Mouse (Mus musculus) limb, embryonic 12.5 days (tissue): Measurements from ENCODE around the gene Vamp4. TPM values are rescaled to one million over a fixed set of nuclear protein-coding genes. Genes with fewer than 3 reads are reported as not detected.

ENCODE experiments used
- ATAC-seq: fragments of 200-750 bp; cut with Nextera tagmentation; 2 replicates; pipeline ENCODE4 v1.8.0; 2017; ENCODE audit warnings: low read depth, moderate TSS enrichment; ENCODE audit not compliant: insufficient number of reproducible peaks, insufficient read depth, low FRiP score, low TSS enrichment
- H3K27ac ChIP-seq: fragments of 300-500 bp; sonication (generic); 2 replicates; pipeline ENCODE4 v1.5.1; 2016; ENCODE audit warnings: mild to moderate bottlenecking, moderate library complexity
- H3K27me3 ChIP-seq: fragments of 300-500 bp; sonication (generic); 2 replicates; pipeline ENCODE4 v1.6.1; 2016; ENCODE audit warnings: mild to moderate bottlenecking, moderate library complexity
- H3K36me3 ChIP-seq: fragments of 300-500 bp; sonication (generic); 2 replicates; pipeline ENCODE4 v1.6.1; 2016; ENCODE audit warnings: mild to moderate bottlenecking, moderate library complexity
- H3K4me1 ChIP-seq: fragments of 300-500 bp; sonication (generic); replicated peaks from 2 replicates; pipeline ENCODE4 v1.6.1; 2016
- H3K4me2 ChIP-seq: fragments of 300-500 bp; sonication (generic); 2 replicates; pipeline ENCODE4 v1.6.1; 2016; ENCODE audit warnings: mild to moderate bottlenecking, moderate library complexity
- H3K4me3 ChIP-seq: fragments of 300-500 bp; sonication (generic); replicated peaks from 2 replicates; pipeline ENCODE4 v1.5.1; 2016; ENCODE audit warnings: mild to moderate bottlenecking
- H3K9ac ChIP-seq: fragments of 300-500 bp; sonication (generic); replicated peaks from 2 replicates; pipeline ENCODE4 v1.6.1; 2016; ENCODE audit warnings: mild to moderate bottlenecking, moderate library complexity
- H3K9me3 ChIP-seq: fragments of 300-500 bp; sonication (generic); 2 replicates; pipeline ENCODE4 v1.6.1; 2016; ENCODE audit warnings: mild to moderate bottlenecking, moderate library complexity
- WGBS: fragments of 180-500 bp; shearing (Covaris S2); methylation state at CpG from one replicate; pipeline ENCODE4 v1.1.7; 2016; 5-methylcytosine and 5-hydroxymethylcytosine counted together
- polyA plus RNA-seq: library from polyadenylated mRNA; unstranded; fragments of >200 nt; fragmentation: Nextera tagmentation; extraction: Ambion mirVana; gene quantifications from 2 replicates; pipeline ENCODE4 v1.2.1, GENCODE M21; 2016

Vamp4 gene
- polyA plus RNA-seq, 1 experiment from 2014 or later = 77.6 TPM

DNA sequence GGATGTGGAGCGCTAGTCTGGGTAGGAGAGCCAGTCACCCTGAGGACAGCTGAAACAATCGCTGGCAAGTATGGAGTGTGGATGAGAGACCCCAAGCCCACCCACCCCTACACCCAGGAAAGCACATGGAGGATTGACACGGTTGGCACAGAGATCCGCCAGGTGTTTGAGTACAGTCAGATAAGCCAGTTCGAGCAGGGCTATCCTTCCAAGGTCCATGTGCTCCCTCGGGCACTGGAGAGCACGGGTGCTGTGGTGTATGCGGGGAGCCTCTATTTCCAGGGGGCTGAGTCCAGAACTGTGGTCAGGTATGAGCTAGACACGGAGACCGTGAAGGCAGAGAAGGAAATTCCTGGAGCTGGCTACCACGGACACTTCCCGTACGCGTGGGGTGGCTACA is 78.1 kb downstream of the Vamp4 start:
- no peak for ATAC-seq
- Histone ChIP-seq H3K4me2 (no peak overlapping the region), H3K36me3 (no peaks in the 10 kb centered on the region), H3K27me3 (no peaks in the 10 kb centered on the region), H3K9ac (no peak overlapping the region), H3K4me3 (no peak overlapping the region), H3K27ac (no peak overlapping the region), H3K4me1 (peaks cover 5% of the 10 kb centered on the region), H3K9me3 (no peaks in the 10 kb centered on the region)
- 93% methylated on average over 14 of the region's 14 CpGs for WGBS

Other genes with a start within 250 kb of the Vamp4 start
- gene Dnm3, start 92.5 kb upstream of the Vamp4 start, polyA plus RNA-seq = 18.7 and 21.4 TPM in 2 replicates
- 32.6 and 32.8 TPM in 2 replicates for gene Mettl13, start 22.0 kb upstream of the Vamp4 start, polyA plus RNA-seq
- gene Myoc, start 68.6 kb downstream of the Vamp4 start, polyA plus RNA-seq = not detected in 2 replicates
- gene Myocos, start 87.7 kb downstream of the Vamp4 start, polyA plus RNA-seq = not detected in 2 replicates
- 164 and 171 TPM in 2 replicates for gene Prrc2c, start 170.0 kb downstream of the Vamp4 start, polyA plus RNA-seq
- 0.20 and 0.41 TPM in 2 replicates for gene Fmo4, start 243.5 kb downstream of the Vamp4 start, polyA plus RNA-seq